Mouse (Mus musculus): ENCODE data around the gene Cptp.

DNA sequence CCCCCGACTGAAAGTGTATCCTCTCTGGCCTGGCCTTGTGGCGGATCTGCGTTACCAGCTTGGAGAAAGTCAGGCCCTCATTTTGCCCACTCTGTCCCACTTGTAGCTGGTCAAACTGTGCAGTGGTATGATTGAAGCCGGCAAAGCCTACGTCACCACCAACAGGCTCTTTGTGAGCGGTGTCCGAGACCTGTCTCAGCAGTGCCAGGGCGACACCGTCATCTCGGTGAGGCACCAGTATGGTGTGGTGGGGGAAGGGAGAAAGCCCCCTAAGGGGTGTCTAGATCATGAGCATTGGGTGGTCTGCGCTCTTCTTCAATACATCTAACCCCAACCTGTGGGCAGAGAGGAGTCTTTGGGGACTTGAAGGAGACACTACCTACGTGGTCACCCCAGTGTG lies 27.2 kb upstream of the Cptp start:
- no peak for TF ChIP-seq CTCF (IDR thresholded peaks at IDR 0.05; ENCODE audit: control insufficient read depth, insufficient read depth, low read length)
- TF ChIP-seq POLR2A (IDR thresholded peaks at IDR 0.05; ENCODE audit: borderline replicate concordance, control insufficient read depth, low read depth, low read length) = no peak

Data from bone marrow, adult 2 months (tissue).